Mouse (Mus musculus) retina, postnatal 1 day (tissue): ENCODE data around the gene Efcab10.
A peak's percentile ranks its signal among the peaks of the same experiment; 100 is the strongest.

Experiments used
- DNase-seq: peaks from one replicate; pipeline ENCODE4 v3.0.0-alpha.2; 2012

Efcab10 gene

DNA sequence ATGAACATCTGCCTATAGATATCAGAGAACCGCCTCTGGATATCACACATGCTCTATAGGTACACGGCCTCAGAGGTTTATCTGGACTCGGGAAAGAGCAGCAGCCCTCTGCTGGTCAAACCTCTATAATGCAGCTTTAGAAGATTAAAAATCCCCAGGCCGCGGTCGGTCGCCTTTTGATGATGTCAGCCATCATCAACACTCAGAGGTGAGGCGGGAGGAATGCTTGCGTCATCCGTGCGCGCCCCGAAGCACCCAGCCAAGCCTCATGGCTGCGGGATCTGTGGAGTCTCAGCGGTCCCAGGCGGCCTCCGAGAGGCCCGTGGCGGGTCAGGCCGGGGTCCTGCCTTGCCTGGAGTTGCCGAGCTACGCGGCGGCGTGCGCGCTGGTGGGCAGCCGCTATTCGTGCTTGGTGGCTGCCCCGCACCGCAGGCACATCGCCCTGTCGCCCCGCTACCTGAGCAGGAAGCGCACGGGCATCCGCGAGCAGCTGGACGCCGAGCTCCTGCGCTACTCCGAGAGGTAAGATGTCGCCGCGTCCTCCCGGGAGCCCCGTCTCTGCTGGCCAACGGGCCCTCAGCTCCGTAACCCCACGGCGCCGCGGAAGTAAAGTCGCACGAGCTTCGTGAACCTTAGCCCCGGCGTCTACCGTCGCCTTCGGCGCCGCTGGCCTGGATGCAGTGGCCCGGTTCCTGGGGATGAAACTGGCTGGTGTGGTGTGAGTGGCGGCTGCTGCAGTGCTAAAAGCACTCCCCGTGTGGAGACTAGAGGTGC lies 34.9 kb downstream of the Efcab10 start, which contains the start of gene Twistnb:
Gene Twistnb, plus strand, starts transcription at position 249 of the 774 bp plus-strand sequence.
- DNase-seq = peak; percentile 98

DNA sequence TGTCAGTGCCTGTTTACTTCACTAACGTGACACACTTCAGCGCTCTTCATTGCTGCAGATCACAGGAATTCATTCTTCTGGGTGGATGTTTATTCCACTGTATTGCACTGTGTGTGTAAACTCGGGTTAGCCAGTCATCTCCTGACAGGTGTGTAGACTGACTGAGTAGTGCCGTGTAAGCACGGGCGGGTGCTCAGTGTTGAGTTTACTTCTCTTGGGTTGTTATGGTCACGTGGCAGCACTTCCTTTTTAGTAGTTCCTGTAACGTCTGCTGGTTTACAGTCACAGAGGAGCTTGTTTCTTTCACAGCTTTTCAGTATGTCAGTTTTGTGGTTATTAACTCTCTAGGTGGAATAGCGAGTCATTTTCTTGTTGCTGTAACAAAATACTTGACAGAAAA lies 39.2 kb downstream of the Efcab10 start:
- DNase-seq = no peak

DNA sequence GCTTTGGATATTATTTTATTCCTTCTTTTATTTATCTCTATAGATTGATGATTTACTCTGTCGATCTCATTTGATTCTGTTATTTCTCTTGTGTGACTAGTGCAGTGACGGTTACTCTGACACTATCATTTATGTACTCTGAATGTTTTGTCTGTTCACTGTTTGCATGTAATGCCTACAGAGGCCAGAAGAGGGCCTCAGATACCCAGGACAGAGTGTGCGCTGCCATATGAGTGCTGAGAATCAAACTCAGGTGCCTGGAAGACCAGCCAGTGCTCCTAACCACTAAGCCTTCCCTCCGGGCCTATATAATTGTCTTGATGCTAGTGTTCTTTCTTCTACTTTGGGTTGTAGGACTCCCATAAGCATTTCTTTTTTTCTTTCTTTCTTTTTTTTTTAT lies 40.1 kb downstream of the Efcab10 start:
- DNase-seq = no peak
